Mouse (Mus musculus) cerebellum, adult 18-20 months (tissue): Measurements from ENCODE around the gene Moap1.

Experiments used
- DNase-seq, 2 experiments: peaks; one replicate each; pipeline ENCODE4 v3.0.0; 2021

Gene Moap1

GRCm38 (mm10) chr12:102740285-102740684 is 3.2 kb downstream of the Moap1 start:
- DNase-seq = peak in 1 of 2 experiments; percentile 31

- no peak for DNase-seq
These were observed 4.4 kb downstream of the Moap1 start for GRCm38 (mm10) chr12:102739096-102739495.

- peak in 1 of 2 experiments; percentile 49 for DNase-seq
These were observed 10.1 kb downstream of the Moap1 start for GRCm38 (mm10) chr12:102733381-102733780.

GRCm38 (mm10) chr12:102730798-102731619 is 12.5 kb downstream of the Moap1 start:
- DNase-seq = no peak

GRCm38 (mm10) chr12:102729855-102730797 is 13.3 kb downstream of the Moap1 start:
- DNase-seq = peak; percentile 73 to 84

GRCm38 (mm10) chr12:102725761-102726175 is 17.7 kb downstream of the Moap1 start:
- DNase-seq = no peak

GRCm38 (mm10) chr12:102725146-102725545 is 18.3 kb downstream of the Moap1 start:
- no peak for DNase-seq

- DNase-seq = no peak
These were observed 19.6 kb downstream of the Moap1 start for GRCm38 (mm10) chr12:102723861-102724260.

GRCm38 (mm10) chr12:102722966-102723365 is 20.5 kb downstream of the Moap1 start:
- DNase-seq = no peak

- no peak for DNase-seq
These were observed 21.0 kb downstream of the Moap1 start for GRCm38 (mm10) chr12:102722451-102722850.

- peak; percentile 59 to 70 for DNase-seq
These were observed 23.7 kb downstream of the Moap1 start for GRCm38 (mm10) chr12:102719552-102720315.

- no peak for DNase-seq
These were observed 28.6 kb downstream of the Moap1 start for GRCm38 (mm10) chr12:102714654-102715395.

GRCm38 (mm10) chr12:102714116-102714515 is 29.3 kb downstream of the Moap1 start:
- no peak for DNase-seq

GRCm38 (mm10) chr12:102713153-102713865 is 30.2 kb downstream of the Moap1 start:
- no peak for DNase-seq

- peak; percentile 91 to 95 for DNase-seq
These were observed 32.5 kb downstream of the Moap1 start for GRCm38 (mm10) chr12:102710851-102711375.

- DNase-seq = no peak
These were observed 33.6 kb downstream of the Moap1 start for GRCm38 (mm10) chr12:102709896-102710295.

GRCm38 (mm10) chr12:102708220-102708619 is 35.2 kb downstream of the Moap1 start:
- no peak for DNase-seq

- no peak for DNase-seq
These were observed 36.5 kb downstream of the Moap1 start for GRCm38 (mm10) chr12:102706833-102707463.

GRCm38 (mm10) chr12:102705906-102706640 is 37.4 kb downstream of the Moap1 start:
- DNase-seq = no peak
